Mouse (Mus musculus) neutrophil, adult 5-6 weeks (primary cell): ENCODE data around the gene Ddx43. TPM values are rescaled to one million over a fixed set of nuclear protein-coding genes. Genes with fewer than 3 reads are reported as not detected.

Experiments used
- ATAC-seq: fragments of 151-379, 151-347 bp; 2 replicates; pipeline ENCODE4 v1.8.0; 2017; ENCODE audit warnings: mild to moderate bottlenecking, moderate TSS enrichment; ENCODE audit not compliant: insufficient number of reproducible peaks, poor library complexity, low FRiP score, severe bottlenecking; ENCODE audit errors: extremely low read depth
- total RNA-seq: library from RNA; stranded (forward); fragments of 200-1000 nt; gene quantifications from 2 replicates; pipeline ENCODE4 v1.2.3, GENCODE M21; 2017

Ddx43 gene
- total RNA-seq, 1 experiment from 2014 or later, result 0.58 TPM

GRCm38 (mm10) chr9:78429551-78429950 lies 34.0 kb downstream of the Ddx43 start:
- ATAC-seq, result no peak

DNA sequence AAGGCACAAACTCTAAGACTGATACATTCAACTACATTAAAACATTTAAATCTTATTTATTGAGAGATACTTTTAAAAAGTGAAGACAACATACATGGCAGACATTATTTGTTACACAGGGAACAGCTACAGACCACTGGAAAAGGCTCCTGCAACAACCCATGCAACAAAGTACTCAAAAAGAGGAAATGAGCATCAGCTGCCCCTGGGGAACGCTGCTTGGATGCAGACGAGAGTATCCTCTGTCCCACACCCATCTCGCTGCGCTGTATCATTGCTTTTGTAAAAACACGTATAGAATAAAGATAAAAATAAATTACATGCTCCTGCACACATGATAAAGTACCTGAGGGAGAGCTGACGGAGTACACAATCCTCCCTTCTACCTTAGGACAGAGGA lies 34.9 kb downstream of the Ddx43 start:
- ATAC-seq, result peak; percentile 68; the same call in 1 of the 2 replicates

DNA sequence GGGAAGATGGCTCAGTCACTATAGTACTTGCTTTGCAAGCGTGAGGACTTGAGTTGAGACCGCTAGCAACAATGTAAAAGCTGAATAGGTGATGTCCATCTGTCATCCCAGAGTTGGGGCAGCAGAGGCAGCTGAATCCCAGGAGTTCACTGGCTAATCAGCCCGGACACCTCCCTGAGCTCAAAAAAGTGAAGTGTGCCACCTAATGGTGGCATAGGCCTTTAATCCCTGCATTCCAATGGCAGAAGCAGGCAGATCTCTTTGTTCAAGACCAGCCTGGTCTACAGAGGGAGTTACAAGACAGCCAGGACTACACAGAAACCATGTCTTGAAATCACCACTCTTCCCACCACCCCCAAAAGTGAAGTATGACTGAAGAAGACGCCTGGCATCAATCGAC lies 36.9 kb downstream of the Ddx43 start:
- ATAC-seq, result no peak

GRCm38 (mm10) chr9:78439426-78439825 lies 43.8 kb downstream of the Ddx43 start:
- ATAC-seq, result no peak

- ATAC-seq, result no peak
Observed at GRCm38 (mm10) chr9:78442237-78442578, 46.6 kb downstream of the Ddx43 start.

DNA sequence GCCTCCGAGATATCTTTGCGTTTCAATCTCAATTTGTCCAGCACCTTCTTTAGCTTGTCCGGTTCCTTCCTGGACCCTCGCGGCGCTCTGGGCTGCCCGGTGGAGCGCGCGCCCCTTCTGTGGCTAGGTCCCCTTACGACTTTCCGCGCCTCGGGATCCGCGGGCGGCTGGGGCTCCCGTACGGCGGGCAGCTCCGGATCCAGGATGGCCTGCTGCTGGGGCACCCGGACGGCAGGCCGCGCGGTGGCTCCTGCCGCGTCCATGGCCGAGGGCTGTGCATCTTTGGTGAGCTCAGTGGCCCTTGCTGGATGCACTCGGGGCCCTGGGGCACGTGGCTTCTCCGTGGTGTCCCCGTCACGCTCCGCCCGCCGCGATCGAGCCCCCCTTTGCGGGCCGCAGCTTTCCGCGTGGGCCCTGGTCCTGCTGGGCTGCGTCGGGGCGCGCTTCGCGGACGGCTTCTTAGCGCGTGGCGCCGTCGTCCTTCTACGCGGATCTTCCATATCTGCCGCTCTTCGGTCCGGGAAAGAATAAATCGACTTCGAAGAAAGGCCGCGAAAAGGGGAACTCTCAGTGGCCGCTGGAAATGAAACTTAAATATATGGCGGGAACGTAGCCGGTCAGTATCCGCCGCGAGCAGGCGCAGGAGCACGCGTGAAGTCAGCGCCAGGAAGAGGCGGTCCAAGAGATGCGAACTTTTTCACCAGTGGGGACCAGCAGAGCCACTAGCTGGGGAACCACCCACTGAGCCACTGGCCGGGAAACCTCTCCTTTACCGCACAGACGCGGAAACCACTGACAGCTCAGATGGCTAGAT lies 47.2 kb downstream of the Ddx43 start, which contains the start of gene Cgas:
TSS of gene Cgas (minus strand) at position 659 of the 814 bp plus-strand sequence.
- ATAC-seq, result peak; percentile 93

GRCm38 (mm10) chr9:78447606-78447972 lies 52.0 kb downstream of the Ddx43 start:
- no peak for ATAC-seq

DNA sequence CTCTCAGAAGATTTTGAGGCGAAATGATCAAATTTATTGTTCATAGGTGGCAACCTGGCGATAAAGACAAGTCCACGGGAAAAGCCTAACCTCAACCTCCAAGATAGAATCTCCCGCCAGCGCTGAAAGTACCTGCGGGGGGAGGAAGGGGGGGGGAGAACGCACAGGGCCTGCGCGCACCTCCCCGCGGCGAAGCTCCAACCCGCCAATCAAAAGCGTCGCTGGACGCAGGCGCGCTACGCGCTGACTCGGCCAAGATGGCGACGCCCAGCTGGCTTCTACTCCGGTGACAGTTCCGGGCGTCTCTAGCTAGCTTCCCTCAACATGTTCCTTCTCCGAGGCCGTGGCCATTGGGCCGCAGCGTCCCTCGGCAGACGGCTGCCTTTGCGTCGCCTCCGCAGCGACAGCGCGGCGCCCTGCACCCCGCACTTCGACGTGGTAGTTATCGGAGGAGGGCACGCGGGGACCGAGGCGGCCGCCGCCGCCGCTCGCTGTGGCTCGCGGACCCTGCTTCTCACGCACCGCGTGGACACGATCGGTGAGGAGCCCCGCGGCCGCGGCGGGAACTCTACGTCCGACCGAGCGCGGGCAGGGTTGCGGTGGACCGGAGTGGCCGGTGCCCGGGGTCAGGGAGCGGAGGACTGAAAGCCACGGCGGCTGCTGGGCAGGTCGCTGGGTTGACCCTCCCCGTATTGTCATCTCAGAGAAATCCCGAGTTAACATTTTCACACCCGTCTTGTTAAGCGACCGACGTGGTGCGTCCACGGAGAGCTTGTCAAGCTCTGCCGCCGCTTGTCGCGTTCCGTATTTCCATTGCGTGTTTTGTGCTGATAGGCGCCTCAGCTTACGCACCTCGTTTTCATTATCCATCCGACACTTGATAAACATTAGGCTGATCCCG lies 52.6 kb downstream of the Ddx43 start, which contains the start of the genes Mto1 and Gm17324:
TSS of gene Mto1 (plus strand) at position 236 of the 901 bp plus-strand sequence.
TSS of gene Gm17324 (minus strand) at position 814 of the 901 bp plus-strand sequence.
- ATAC-seq, result peak; percentile 77

DNA sequence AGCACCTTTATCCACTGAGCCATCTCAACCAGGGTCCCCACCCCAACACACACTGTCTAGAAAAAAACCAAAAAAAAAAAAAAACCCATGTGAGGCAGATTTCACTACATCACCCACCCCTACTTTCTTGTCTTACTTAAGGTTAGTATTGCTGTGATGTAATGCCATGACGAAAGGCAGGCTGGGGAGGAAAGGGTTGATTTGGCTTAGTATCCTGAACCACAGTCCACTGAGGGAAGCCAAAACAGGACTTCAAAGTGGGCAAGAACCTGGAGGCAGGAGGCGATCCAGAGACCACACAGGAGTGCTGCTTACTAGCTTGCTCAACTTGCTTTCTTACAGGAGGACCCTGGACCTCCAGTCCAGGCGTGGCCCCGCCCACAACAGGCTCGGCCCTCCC lies 54.8 kb downstream of the Ddx43 start:
- no peak for ATAC-seq

DNA sequence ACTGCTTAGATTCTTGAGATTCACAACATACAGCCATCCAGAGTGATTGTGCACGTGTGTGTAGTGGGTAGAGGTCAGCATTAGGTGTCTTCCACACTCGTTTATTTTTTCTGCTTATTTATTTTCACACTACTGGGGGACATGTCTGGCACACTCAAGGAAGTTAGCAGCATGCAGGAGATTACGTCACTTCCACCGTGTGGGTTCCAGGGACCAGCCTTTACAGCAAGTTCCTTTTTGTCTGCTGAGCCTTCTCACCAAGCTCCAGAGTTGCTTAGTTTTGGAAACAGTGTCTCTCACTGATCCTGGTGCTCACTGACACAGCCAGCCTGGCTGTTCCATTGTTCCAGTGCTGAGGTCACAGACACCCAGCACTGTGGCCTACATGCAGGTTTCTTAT lies 55.8 kb downstream of the Ddx43 start:
- ATAC-seq, result peak; percentile 36; the same call in 1 of the 2 replicates

GRCm38 (mm10) chr9:78457026-78457425 lies 61.4 kb downstream of the Ddx43 start:
- no peak for ATAC-seq

DNA sequence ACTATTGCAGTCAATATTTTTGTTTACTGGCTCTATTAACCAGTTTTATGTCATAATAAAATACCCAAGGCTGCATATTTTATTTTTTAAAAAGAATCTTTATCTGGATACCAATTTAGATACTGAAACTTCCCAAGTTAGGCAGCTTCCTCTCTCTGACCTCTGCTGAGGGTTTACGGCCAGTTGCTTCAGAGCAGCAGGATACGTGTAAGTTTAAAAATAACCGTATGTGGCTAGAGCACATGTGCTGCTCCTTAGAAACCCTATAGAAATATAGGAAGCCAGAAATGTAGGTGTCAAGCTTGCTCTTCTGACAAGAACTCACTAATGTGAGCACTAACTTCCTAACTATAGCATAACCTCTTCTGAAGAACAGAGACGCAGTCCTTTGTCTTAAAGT lies 67.8 kb downstream of the Ddx43 start:
- ATAC-seq, result no peak

- ATAC-seq, result no peak
Observed at GRCm38 (mm10) chr9:78465725-78466124, 70.1 kb downstream of the Ddx43 start.

Other genes starting within 250 kb of the Ddx43 start
- gene Gsta4, start 213.0 kb upstream of the Ddx43 start, total RNA-seq, result 3.4 and 4.2 TPM in 2 replicates
- not detected in 2 replicates for gene Gsta1, start 165.1 kb upstream of the Ddx43 start, total RNA-seq
- not detected in 2 replicates for gene Gm3776, start 138.6 kb upstream of the Ddx43 start, total RNA-seq
- not detected in 2 replicates for gene Gm10639, start 105.9 kb upstream of the Ddx43 start, total RNA-seq
- gene Omt2a, start 81.0 kb upstream of the Ddx43 start, total RNA-seq, result not detected in 2 replicates
- not detected in 2 replicates for gene Omt2b, start 68.2 kb upstream of the Ddx43 start, total RNA-seq
- 2.5 TPM in 1 of 2 replicates, not detected in the other for gene Gsta2, start 40.0 kb upstream of the Ddx43 start, total RNA-seq
- not detected in 2 replicates for gene Dppa5a, start 27.6 kb upstream of the Ddx43 start, total RNA-seq
- gene Ooep, start 17.1 kb upstream of the Ddx43 start, total RNA-seq, result not detected in 2 replicates
- gene Cgas, start 47.5 kb downstream of the Ddx43 start, total RNA-seq, result 2.2 TPM in 2 replicates
- gene Mto1, start 52.4 kb downstream of the Ddx43 start, total RNA-seq, result 34.0 and 34.7 TPM in 2 replicates
- gene Gm17324, start 53.0 kb downstream of the Ddx43 start, total RNA-seq, result not detected in 2 replicates
- 5,017 and 5,158 TPM in 2 replicates for gene Eef1a1, start 93.4 kb downstream of the Ddx43 start, total RNA-seq
- gene Slc17a5, start 192.3 kb downstream of the Ddx43 start, total RNA-seq, result 7.0 and 9.0 TPM in 2 replicates
- not detected in 2 replicates for gene Cd109, start 219.8 kb downstream of the Ddx43 start, total RNA-seq